Mouse (Mus musculus) heart, postnatal 0 days (tissue): ENCODE results near the gene Gps2.

Source experiments
- CTCF ChIP-seq: IDR thresholded peaks from 2 replicates; pipeline ENCODE4 v1.5.1; 2016; ENCODE audit warnings: antibody characterized with exemption, control low read depth, low read depth
- EP300 ChIP-seq: IDR thresholded peaks from 2 replicates; pipeline ENCODE4 v1.6.1; 2016; ENCODE audit warnings: antibody characterized with exemption, low read depth

DNA sequence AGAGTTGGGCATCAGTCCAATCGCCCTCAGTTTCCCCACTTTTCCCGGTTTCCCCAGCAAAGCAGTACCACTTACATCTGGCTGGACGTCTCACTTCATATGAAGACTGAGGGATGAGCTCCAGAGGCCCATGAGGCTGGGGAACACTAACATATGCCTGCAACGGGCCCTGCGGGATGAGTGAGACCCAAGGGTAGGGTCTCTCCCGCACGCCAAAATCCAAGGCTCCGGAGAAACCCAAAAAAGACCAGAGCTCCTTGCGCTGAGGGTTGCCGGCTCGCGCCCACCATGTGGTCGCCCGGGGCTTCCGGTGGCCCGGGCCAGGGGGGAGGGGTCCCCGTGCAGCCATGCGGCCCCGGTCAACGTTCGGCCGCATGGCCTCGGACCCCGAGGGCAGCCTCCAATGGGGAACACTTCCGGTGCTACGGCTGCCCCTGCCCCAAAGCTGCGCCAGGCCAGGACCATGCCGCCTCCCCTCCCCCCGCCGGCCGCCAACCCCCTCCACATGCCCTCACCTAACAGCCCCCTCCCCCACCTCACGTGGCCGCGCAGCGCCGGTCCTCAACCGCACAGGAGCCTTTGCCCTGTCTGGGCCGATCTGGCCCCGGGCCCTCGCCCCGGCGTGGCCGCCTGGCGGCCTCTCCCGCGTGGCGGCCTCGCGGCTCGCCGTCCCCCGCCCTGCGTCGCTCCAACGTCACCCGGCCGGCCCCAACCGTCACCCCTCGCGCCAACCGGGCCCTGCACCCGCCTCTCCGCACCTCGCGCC lies 6.8 kb downstream of the Gps2 start:
- TF ChIP-seq CTCF (no peak), EP300 (no peak)
